Mouse (Mus musculus): ENCODE data around the gene Ncor2.
"Not testable (repeated sequence)": the region's sequence is repeated elsewhere in the genome, so short reads cannot be mapped to it uniquely, and the experiment has no call there.

Gene Ncor2

GRCm38 (mm10) chr5:125179007-125179734, at the start of gene Ncor2:
Gene Ncor2, minus strand, starts transcription at chr5:125179219.
- no peak for DNase-seq (ENCODE audit: low spot score)

- no peak for DNase-seq (ENCODE audit: low spot score)
Measured at GRCm38 (mm10) chr5:125227699-125228098, 48.7 kb upstream of the Ncor2 start.

DNA sequence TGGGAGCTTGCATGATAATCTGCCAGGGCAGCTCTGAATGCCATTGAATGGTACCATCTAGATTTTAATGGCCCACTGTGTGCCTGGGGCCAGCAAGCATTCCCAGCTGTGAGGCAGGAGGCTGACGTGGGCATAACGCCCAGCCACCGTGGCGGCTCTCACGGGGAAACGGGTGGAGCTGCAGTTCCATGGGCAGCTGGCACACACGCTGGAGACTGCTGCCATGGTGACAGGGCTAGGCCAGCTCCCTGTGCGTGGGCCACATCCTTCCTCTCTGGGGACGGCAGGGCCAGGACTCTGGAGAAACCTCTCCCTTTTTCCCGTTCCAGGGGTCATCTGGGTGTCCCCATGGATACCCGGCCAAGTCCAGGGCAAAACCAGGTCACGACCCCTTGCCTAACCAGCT, 47.2 kb upstream of the Ncor2 start:
- DNase-seq (ENCODE audit: low spot score), result peak; percentile 58

DNA sequence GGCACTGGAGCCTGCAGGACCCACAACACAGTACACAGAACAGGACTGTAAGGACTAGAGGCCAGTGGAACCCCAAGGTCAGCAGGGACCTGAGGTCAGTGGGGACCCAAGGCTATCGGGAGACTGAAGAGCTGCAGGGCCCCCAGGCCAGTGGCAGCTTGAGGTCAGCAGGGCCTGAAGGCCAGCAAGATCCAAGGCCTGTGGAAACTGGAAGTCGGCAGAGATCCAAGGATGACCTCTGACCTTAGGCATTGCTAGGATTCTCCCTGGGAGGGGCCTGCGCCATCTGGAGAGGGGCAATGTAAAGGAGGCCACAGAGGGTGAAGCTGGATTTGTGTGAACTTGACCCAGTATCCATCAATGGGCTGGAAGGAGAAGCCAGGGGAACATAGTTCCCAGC, 45.9 kb upstream of the Ncor2 start:
- no peak for DNase-seq (ENCODE audit: low spot score)

GRCm38 (mm10) chr5:125223961-125224360, 44.9 kb upstream of the Ncor2 start:
- no peak for DNase-seq (ENCODE audit: low spot score)

GRCm38 (mm10) chr5:125222706-125223105, 43.7 kb upstream of the Ncor2 start:
- DNase-seq (ENCODE audit: low spot score), result no peak

DNA sequence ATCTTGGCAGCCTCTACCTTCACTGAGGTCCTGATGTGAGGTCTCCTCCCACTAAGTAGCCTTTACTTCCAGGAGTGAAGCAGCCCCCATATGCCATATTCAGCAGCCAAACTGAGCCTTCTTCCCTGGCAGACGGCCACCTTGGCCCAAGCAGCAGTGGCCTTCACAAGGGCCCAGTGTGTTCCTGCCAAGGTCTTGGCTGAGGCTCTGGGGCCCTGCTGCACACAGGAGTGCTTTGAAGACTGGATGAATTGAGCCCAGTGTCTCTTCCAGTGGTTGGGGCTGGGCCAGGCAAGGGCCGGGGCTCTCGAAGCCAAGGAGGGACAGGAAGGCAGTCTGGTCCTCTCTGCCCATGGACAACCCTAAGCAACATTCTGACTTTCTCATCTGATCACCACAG, 42.8 kb upstream of the Ncor2 start:
- DNase-seq (ENCODE audit: low spot score), result peak; percentile 61

DNA sequence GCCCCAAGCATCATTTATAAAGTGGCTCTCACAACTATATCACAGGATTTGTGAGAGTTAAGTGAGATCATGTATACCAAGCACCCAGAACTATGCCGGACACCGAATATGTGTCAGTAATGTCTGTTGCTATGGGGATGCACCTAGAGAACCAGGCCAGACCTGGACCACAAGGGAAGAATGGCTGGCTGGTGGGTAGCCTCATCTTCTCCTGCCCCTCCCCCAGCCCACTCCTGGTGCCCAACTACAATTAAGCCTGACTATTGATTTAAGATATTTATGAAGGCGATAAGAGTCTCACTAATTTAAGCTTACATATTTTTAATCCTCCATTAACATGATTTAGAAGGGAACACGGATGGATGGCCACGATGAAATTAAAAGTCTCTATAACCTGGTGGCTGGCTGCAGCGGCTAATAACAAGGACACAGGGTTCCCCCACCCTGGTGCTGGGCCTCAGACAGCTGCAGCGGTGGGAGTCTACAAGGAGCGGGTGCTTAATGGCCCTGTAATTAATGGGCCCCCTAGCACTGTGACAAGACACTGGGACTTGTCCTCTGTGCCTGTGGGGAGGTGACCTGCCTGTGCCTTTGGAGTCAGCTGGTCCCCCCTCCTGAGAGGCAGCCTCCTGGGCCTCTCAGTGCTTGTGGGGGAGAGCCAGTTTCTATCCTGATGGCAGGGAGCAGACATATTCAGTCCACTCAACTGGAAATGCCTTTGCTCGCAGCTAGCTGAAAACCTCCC, 38.6 kb upstream of the Ncor2 start:
- no peak for DNase-seq (ENCODE audit: low spot score)

DNA sequence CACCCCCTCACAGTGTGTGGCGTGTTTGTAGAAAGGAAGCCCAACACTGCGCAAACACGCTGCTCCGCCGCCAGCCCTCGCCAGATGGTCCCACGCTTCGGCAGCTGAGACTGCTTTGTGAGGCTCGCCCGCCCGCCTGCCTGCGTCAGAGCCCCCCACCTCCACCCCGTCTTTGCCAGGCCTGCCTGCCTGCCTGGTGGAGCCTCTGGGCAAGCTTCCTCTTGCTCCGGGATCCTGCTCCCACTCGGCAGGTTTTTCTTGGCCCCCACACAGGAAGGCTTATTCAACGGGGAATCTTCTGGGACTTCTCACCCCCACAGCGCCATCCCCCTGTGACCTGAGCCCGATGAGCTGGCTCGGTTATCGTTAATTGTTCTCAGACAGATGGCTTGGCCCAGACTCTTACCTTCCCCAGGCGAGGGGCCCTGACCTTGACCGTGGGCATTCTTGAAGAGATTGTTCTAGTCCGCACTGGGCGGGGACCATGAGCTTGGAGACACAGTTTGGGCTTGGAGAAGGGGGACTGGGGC, 37.0 kb upstream of the Ncor2 start:
- DNase-seq (ENCODE audit: low spot score), result peak; percentile 56

DNA sequence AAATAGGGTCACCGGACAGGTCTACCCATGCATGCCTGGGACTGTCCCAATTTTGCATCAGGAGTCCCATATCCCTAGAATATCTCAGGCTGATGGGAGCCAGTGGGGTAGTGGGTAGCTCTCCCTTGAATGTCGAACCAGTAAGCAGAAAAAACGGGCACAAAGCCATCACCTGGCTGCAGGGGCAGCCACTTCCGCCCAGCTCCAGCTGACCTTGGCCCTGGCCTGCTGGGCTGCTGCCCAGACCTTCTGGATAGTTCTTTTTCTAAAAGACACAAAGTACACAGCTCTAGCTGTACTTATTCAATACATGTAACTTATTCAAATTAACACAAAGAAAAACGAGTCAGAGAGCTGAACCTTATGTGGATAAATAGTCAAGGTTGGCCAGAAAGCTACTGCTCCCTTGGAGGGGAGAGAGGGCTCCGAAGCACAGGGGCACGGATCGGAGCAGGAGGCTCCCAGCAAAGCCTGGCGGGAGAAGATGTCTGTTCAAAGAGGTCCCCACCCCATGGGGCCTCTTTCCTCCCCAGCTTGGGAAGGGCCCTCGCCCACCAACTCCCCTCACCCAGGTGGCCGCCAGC, 36.4 kb upstream of the Ncor2 start:
- no peak for DNase-seq (ENCODE audit: low spot score)

- DNase-seq (ENCODE audit: low spot score), result no peak
Measured at GRCm38 (mm10) chr5:125214064-125214463, 35.0 kb upstream of the Ncor2 start.

DNA sequence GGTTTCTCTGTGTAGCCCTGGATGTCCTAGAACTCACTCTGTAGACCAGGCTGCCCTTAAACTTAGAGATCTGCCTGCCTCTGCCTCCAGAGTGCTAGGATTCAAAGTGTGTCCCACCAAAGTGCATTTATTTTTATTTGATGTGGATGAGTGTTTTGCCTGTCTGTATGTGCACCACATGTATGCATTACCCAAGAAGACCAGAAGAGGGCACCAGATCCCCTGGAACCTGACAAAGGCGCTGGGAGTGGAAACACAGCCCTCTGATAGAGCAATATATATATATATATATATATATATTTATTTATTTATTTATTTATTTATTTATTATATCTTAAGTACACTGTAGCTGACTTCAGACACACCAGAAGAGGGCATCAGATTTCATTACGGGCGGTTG, 25.9 kb upstream of the Ncor2 start:
- not testable (repeated sequence) for DNase-seq (ENCODE audit: low spot score)

- no peak for DNase-seq (ENCODE audit: low spot score)
Measured at GRCm38 (mm10) chr5:125204199-125204815, 25.3 kb upstream of the Ncor2 start.

GRCm38 (mm10) chr5:125203759-125204158, 24.7 kb upstream of the Ncor2 start:
- no peak for DNase-seq (ENCODE audit: low spot score)

DNA sequence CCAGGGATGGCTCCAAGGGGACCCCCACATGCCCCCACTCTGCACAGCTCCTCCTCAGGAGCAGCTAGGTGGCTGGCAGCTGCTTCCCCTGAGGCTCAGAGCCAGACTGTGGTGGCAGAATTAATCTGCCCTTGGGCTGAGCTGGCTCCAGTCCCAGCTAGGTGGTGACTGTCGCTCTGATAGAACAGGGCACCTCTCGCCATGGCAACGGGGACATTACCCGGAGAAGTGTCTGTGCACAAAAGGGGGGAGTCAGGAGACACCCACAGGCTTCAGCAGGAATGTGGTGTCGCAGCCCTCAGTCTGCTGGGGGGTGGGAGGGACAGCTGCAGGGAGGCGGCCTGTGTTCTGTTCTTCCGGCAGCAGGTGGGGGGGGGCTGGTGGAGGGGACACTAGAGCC, 24.1 kb upstream of the Ncor2 start:
- DNase-seq (ENCODE audit: low spot score), result no peak

- DNase-seq (ENCODE audit: low spot score), result no peak
Measured at GRCm38 (mm10) chr5:125202100-125202499, 23.1 kb upstream of the Ncor2 start.

DNA sequence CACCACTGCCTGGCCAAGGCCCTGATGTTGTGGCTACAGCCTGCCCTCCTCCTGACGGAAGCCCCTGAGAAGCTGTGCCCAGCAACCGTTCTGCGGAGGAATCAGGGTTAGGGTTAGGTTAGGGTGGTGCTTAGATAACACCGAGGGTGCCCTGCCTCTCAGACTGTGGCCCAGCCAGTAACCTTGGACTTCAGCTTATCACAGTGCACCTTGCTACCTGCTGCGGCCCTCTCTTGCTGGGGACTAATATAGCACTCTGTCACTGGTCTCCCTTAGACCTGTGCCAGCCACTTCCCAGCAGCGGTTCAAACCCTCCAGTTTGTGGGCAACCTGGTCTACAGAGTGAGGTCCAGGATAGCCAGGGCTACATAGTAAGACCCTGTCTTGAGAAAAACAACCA, 20.1 kb upstream of the Ncor2 start:
- DNase-seq (ENCODE audit: low spot score), result no peak

GRCm38 (mm10) chr5:125197325-125197724, 18.3 kb upstream of the Ncor2 start:
- DNase-seq (ENCODE audit: low spot score), result not testable (repeated sequence)

DNA sequence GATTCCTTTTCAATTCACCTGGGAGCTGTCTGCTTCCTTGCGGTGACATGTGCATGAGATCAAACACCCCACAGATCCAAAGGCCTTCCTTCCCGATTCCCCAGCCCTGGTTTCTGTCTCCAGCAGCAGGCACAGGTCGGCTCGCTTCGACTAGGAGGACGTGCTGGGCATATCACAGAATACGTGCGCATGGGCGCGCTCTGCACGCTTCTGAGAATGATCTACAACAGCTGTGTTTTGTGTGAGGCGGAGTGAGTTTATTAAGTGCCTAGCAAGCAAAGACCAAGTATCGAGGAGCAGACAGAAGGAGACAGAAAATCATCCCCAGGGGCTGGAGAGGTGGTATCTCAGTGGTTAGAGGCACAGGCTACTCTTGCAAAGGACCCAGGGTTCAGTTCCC, 17.0 kb upstream of the Ncor2 start:
- no peak for DNase-seq (ENCODE audit: low spot score)

DNA sequence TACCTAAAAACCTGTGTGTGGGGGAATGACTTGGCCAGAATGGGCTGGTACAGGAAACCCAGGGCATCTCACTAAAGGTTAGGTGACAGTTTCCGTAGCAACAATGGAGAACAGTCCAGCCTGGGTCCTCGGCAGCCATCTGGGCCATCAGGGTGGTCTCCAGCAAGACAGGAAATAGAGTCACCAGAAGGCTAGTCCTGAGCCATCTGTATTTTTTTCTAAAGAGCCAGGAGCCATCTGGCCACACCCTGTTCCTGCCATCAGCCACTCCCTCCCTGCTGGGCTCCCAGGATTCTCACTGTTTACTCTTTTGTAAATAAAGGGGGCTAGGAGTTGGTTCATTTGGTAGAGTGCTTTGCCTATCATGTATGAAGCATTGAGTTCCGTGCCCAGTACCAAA, 16.1 kb upstream of the Ncor2 start:
- no peak for DNase-seq (ENCODE audit: low spot score)

- no peak for DNase-seq (ENCODE audit: low spot score)
Measured at GRCm38 (mm10) chr5:125193478-125194439, 14.7 kb upstream of the Ncor2 start.

All from layer of hippocampus, adult 9-10 months (tissue).